Mouse (Mus musculus) kidney, postnatal 0 days (tissue): Measurements from ENCODE around the gene Mcoln3. TPM values are rescaled to one million over a fixed set of nuclear protein-coding genes. Genes with fewer than 3 reads are reported as not detected.
A peak's percentile ranks its signal among the peaks of the same experiment; 100 is the strongest.

ENCODE experiments used
- ATAC-seq: fragments of 200-750 bp; cut with Nextera tagmentation; replicated peaks from 2 replicates; pipeline ENCODE4 v1.8.0; 2017; ENCODE audit warnings: low read depth, moderate number of reproducible peaks, moderate TSS enrichment, moderate library complexity; ENCODE audit not compliant: low FRiP score
- DNase-seq: peaks from one replicate; pipeline ENCODE4 v3.0.0-alpha.2; 2016; ENCODE audit warnings: low spot score
- H3K27ac ChIP-seq: fragments of 300-500 bp; sonication (generic); 2 replicates; pipeline ENCODE4 v1.5.1; 2014; ENCODE audit warnings: mild to moderate bottlenecking
- H3K27me3 ChIP-seq: fragments of 300-500 bp; sonication (generic); 2 replicates; pipeline ENCODE4 v1.6.1; 2014; ENCODE audit warnings: low read length, mixed read lengths; ENCODE audit not compliant: insufficient read depth
- H3K36me3 ChIP-seq: fragments of 300-500 bp; sonication (generic); 2 replicates; pipeline ENCODE4 v1.6.1; 2014; ENCODE audit warnings: low read length, mixed read lengths; ENCODE audit not compliant: insufficient read depth
- H3K4me1 ChIP-seq: fragments of 300-500 bp; sonication (generic); replicated peaks from 2 replicates; pipeline ENCODE4 v1.6.1; 2014; ENCODE audit warnings: antibody characterized with exemption, low read length, mixed read lengths; ENCODE audit not compliant: insufficient read depth
- H3K4me2 ChIP-seq: fragments of 300-500 bp; sonication (generic); 2 replicates; pipeline ENCODE4 v1.6.1; 2014; ENCODE audit warnings: mild to moderate bottlenecking, low read length, moderate library complexity, mixed read lengths
- H3K4me3 ChIP-seq: fragments of 300-500 bp; sonication (generic); replicated peaks from 2 replicates; pipeline ENCODE4 v1.5.1; 2014; ENCODE audit warnings: low read depth, low read length
- H3K9ac ChIP-seq: fragments of 300-500 bp; sonication (generic); 2 replicates; pipeline ENCODE4 v1.6.1; 2014; ENCODE audit warnings: low read depth, low read length
- H3K9me3 ChIP-seq: fragments of 300-500 bp; sonication (generic); replicated peaks from 2 replicates; pipeline ENCODE4 v1.6.1; 2016; ENCODE audit warnings: low read length, inconsistent platforms, mixed read lengths
- CTCF ChIP-seq: IDR thresholded peaks from 2 replicates; pipeline ENCODE4 v1.5.1; 2016; ENCODE audit warnings: antibody characterized with exemption, low read depth, mild to moderate bottlenecking, moderate library complexity
- WGBS: fragments of 180-500 bp; shearing (Covaris S2); extraction: QIAGEN DNeasy Blood & Tissue Kit; methylation state at CpG from one replicate; pipeline ENCODE4 v1.1.7; 2014; 5-methylcytosine and 5-hydroxymethylcytosine counted together
- polyA plus RNA-seq: library from polyadenylated mRNA; unstranded; fragments of >200 nt; fragmentation: Nextera tagmentation; extraction: Ambion mirVana; gene quantifications from 2 replicates; pipeline ENCODE4 v1.2.1, GENCODE M21; 2015

The Mcoln3 gene
- polyA plus RNA-seq, 1 experiment from 2014 or later: 34.7 TPM

DNA sequence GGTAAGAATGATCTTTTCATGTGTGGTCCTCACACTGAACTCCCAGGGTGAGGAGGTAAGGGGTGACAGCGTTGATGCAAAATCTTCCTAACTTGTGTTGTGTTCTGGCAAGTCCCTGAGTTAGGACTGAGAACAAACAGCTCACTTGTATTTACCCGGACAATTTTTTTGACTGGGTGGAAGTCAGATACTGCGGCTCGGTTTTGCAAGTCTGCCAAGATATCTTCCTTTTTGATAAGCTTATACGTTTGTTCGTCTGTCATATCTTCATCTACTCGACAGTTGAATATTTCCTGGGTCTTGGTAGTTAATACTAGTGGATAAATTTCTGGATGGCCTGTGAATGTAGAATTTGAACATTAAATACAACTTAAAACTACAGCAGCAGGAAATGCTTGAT, 20.3 kb upstream of the Mcoln3 start:
- no peak for DNase-seq
- no peaks in the 10 kb centered on the region for H3K4me1 ChIP-seq
- H3K4me2 ChIP-seq: no peak overlapping the region
- no peaks in the 10 kb centered on the region for H3K27me3 ChIP-seq
- 87% methylated on average over 7 of the region's 7 CpGs for WGBS
- H3K36me3 ChIP-seq: no peaks in the 10 kb centered on the region
- H3K27ac ChIP-seq: no peak overlapping the region
- no peaks in the 10 kb centered on the region for H3K9me3 ChIP-seq
- TF ChIP-seq CTCF: no peak
- no peak overlapping the region for H3K9ac ChIP-seq
- no peak overlapping the region for H3K4me3 ChIP-seq
- no peak for ATAC-seq

DNA sequence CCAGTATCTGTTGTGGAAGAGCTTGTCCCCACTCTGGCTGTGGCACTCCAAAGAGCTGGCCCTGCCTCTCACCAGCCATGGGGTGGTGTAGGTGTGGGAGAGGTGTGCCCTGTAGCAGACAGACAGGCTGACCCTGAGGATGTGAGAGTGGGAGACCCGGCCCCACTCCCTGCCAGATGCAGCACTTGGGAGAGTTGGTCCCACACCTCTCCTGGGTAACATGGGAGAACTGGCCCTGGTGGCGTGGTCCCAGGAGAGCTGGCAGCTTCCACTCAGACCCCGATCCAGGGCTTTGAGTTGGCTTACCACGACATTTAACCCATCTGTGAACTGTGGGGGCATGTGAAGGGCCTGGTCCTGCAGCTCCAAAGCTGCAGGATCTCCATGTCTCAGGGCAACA, 19.4 kb upstream of the Mcoln3 start:
- 85% methylated on average over 4 of the region's 4 CpGs for WGBS
- no peak overlapping the region for H3K4me2 ChIP-seq

DNA sequence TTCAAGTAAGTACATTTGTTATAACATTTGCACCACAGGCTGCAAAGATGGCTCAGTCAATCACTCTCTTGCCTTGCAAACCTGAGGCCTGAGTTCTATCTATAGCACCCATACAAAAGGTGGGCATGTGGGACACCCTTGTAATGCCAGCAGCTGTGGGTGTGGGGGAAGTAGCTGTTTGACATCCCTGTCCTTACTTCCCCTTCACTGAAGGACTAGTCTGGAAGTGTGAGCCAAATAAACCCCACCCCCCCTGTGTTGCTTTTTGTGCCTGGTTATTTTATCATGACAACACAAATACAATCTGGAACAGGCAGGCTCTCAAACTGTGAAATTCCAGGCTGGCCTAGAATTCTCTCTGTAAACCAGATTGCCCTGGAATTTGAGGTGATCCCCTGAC, 17.3 kb upstream of the Mcoln3 start:
- no peak for TF ChIP-seq CTCF
- no peaks in the 10 kb centered on the region for H3K27me3 ChIP-seq
- no peaks in the 10 kb centered on the region for H3K4me1 ChIP-seq
- H3K36me3 ChIP-seq: no peaks in the 10 kb centered on the region
- DNase-seq (no peak), ATAC-seq (no peak)
- H3K4me2 ChIP-seq: no peak overlapping the region
- H3K9me3 ChIP-seq: no peaks in the 10 kb centered on the region
- H3K9ac ChIP-seq: no peak overlapping the region
- no peak overlapping the region for H3K4me3 ChIP-seq
- H3K27ac ChIP-seq: no peak overlapping the region

More for the DNA sequence above, 19.4 kb upstream of the Mcoln3 start:
- ATAC-seq (no peak), DNase-seq (no peak)
- Histone ChIP-seq H3K9ac (no peak overlapping the region), H3K27me3 (no peaks in the 10 kb centered on the region), H3K4me1 (no peaks in the 10 kb centered on the region), H3K27ac (no peak overlapping the region), H3K9me3 (no peaks in the 10 kb centered on the region), H3K36me3 (no peaks in the 10 kb centered on the region), H3K4me3 (no peak overlapping the region)
- no peak for TF ChIP-seq CTCF

- no peaks in the 10 kb centered on the region for H3K4me1 ChIP-seq
- H3K4me3 ChIP-seq: no peak overlapping the region
- 60% methylated on average over 6 of the region's 6 CpGs for WGBS
- no peaks in the 10 kb centered on the region for H3K27me3 ChIP-seq
- H3K9me3 ChIP-seq: no peaks in the 10 kb centered on the region
- H3K27ac ChIP-seq: no peak overlapping the region
- H3K9ac ChIP-seq: no peak overlapping the region
- no peak for DNase-seq
- no peak for ATAC-seq
- H3K4me2 ChIP-seq: no peak overlapping the region
- H3K36me3 ChIP-seq: no peaks in the 10 kb centered on the region
- peak; percentile 30; the same call in 1 of the 2 replicates for TF ChIP-seq CTCF
Observed at GRCm38 (mm10) chr3:146102049-146102448, 15.2 kb upstream of the Mcoln3 start.

- H3K4me3 ChIP-seq: peak overlapping the region; percentile 29
- H3K9me3 ChIP-seq: no peaks in the 10 kb centered on the region
- ATAC-seq: peak; percentile 82
- H3K9ac ChIP-seq: no peak overlapping the region
- WGBS: 4% methylated on average over 18 of the region's 18 CpGs
- no peaks in the 10 kb centered on the region for H3K36me3 ChIP-seq
- TF ChIP-seq CTCF: peak; percentile 62
- DNase-seq: peak; percentile 75
- H3K27me3 ChIP-seq: no peaks in the 10 kb centered on the region
- no peak overlapping the region for H3K27ac ChIP-seq
- no peaks in the 10 kb centered on the region for H3K4me1 ChIP-seq
- H3K4me2 ChIP-seq: peak overlapping the region; percentile 81
Observed at GRCm38 (mm10) chr3:146107116-146107849, 10.0 kb upstream of the Mcoln3 start.

DNA sequence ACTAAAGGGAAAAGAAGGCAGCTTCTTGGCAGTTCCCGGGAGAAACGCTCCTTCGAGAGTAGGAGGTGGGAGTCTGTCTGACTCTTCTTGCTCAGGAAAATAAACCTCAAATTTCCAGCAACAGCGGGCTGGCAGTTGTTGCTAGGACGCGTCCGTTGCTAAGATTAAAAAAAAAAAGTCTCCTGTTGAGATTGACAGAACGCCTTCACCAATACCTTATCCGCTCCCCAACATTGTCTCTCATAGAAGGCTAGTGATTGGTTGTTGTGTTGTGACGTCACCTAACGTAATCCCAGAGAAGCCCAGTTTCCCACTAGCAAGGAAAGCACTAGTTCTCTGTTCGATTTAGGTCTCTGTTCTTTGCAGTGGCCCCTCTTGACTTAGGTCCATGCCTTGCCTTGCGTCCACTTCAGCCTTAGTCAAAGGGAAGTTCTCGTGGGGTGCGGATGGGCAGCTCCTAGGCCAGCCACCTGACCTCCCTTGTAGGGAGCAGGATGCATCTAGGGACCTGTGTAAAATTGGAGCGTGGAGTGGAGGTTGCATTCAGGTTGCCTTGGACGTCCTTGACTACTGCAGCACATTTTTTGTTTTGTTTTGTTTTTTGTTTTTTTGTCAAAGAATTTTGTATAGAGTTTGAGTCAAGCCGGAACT, 9.2 kb upstream of the Mcoln3 start, which contains the start of gene Wdr63:
Gene Wdr63 (minus strand): TSS at position 210 of the 651 bp plus-strand sequence.
- Histone ChIP-seq H3K4me2 (peak within 1 kb of the TSS; percentile 81), H3K9ac (no peak within 1 kb of the TSS), H3K27me3 (no peaks in the 10 kb centered on the region), H3K4me1 (no peaks in the 10 kb centered on the region), H3K9me3 (no peaks in the 10 kb centered on the region), H3K36me3 (no peaks in the 10 kb centered on the region), H3K4me3 (peak within 1 kb of the TSS; percentile 29), H3K27ac (no peak within 1 kb of the TSS)
- DNase-seq (peak; percentile 93), ATAC-seq (peak; percentile 94)
- no peak for TF ChIP-seq CTCF
- WGBS: 14% methylated on average over 18 of the region's 18 CpGs
